Mouse (Mus musculus): ENCODE results near the gene Nrxn2. TPM values are rescaled to one million over a fixed set of nuclear protein-coding genes. Genes with fewer than 3 reads are reported as not detected.
A peak's percentile ranks its signal among the peaks of the same experiment; 100 is the strongest.

The Nrxn2 gene
- polyA plus RNA-seq, 1 experiment from 2014 or later, result 0.97 TPM

GRCm38 (mm10) chr19:6445761-6446423, 27.4 kb downstream of the Nrxn2 start:
- Histone ChIP-seq H3K9ac (no peak overlapping the region), H3K9me3 (no peaks in the 10 kb centered on the region)
- 45% methylated on average over 10 of the region's 10 CpGs for WGBS

GRCm38 (mm10) chr19:6446736-6447437, 28.4 kb downstream of the Nrxn2 start:
- peaks cover 8% of the 10 kb centered on the region for H3K4me1 ChIP-seq
- H3K27ac ChIP-seq, result no peak overlapping the region
- no peaks in the 10 kb centered on the region for H3K36me3 ChIP-seq
- H3K4me2 ChIP-seq, result no peak overlapping the region
- no peak for ATAC-seq (ENCODE audit: borderline replicate concordance, extremely low read depth, low FRiP score, low TSS enrichment)
- H3K27me3 ChIP-seq, result 0 out of 2 replicates have a peak, but pooled peaks cover 4% of the 10 kb centered on the region
- no peaks in the 10 kb centered on the region for H3K9me3 ChIP-seq
- H3K4me3 ChIP-seq, result no peak overlapping the region
- no peak overlapping the region for H3K9ac ChIP-seq
- WGBS, result 46% methylated on average over 7 of the region's 7 CpGs

More at GRCm38 (mm10) chr19:6445761-6446423, 27.4 kb downstream of the Nrxn2 start:
- Histone ChIP-seq H3K4me1 (peaks cover 3% of the 10 kb centered on the region; the same call in 1 of the 2 replicates), H3K27ac (no peak overlapping the region), H3K4me2 (no peak overlapping the region), H3K4me3 (no peak overlapping the region), H3K27me3 (0 out of 2 replicates have a peak, but pooled peaks cover 4% of the 10 kb centered on the region), H3K36me3 (no peaks in the 10 kb centered on the region)
- ATAC-seq (ENCODE audit: borderline replicate concordance, extremely low read depth, low FRiP score, low TSS enrichment), result no peak

- peaks cover 10% of the 10 kb centered on the region for H3K4me1 ChIP-seq
- H3K27me3 ChIP-seq, result 0 out of 2 replicates have a peak, but pooled peaks cover 4% of the 10 kb centered on the region
- H3K4me3 ChIP-seq, result no peak overlapping the region
- no peak overlapping the region for H3K4me2 ChIP-seq
- 21% methylated on average over 5 of the region's 5 CpGs for WGBS
- H3K27ac ChIP-seq, result no peak overlapping the region
- no peaks in the 10 kb centered on the region for H3K36me3 ChIP-seq
- H3K9me3 ChIP-seq, result no peaks in the 10 kb centered on the region
- ATAC-seq (ENCODE audit: borderline replicate concordance, extremely low read depth, low FRiP score, low TSS enrichment), result no peak
- no peak overlapping the region for H3K9ac ChIP-seq
Measured at GRCm38 (mm10) chr19:6448752-6449151, 30.2 kb downstream of the Nrxn2 start.

DNA sequence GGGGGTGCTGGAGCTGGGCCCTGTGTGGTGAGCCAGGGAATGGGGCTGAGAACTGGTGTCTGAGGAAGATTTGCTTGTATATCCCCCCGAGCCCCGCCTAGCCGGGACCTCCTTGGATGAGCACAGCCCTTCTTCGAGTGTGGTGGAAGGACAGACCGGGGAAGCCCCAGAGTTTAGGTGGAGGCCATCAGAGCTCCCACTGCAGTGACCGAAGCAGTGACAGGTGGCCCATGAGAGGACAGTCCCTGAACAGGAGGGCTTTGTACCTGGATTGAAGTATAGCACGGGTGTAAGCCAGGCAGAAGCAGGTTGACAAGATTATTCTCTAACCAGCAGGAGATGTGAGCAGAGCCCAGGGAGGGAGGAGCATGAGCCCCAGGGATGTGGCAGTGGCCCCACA, 31.3 kb downstream of the Nrxn2 start:
- H3K27ac ChIP-seq, result no peak overlapping the region
- 0 out of 2 replicates have a peak, but pooled peaks cover 4% of the 10 kb centered on the region for H3K27me3 ChIP-seq
- H3K4me2 ChIP-seq, result no peak overlapping the region
- H3K4me1 ChIP-seq, result peaks cover 10% of the 10 kb centered on the region
- H3K9ac ChIP-seq, result no peak overlapping the region
- 55% methylated on average over 7 of the region's 7 CpGs for WGBS
- no peak overlapping the region for H3K4me3 ChIP-seq
- ATAC-seq (ENCODE audit: borderline replicate concordance, extremely low read depth, low FRiP score, low TSS enrichment), result no peak
- H3K36me3 ChIP-seq, result no peaks in the 10 kb centered on the region
- H3K9me3 ChIP-seq, result no peaks in the 10 kb centered on the region

DNA sequence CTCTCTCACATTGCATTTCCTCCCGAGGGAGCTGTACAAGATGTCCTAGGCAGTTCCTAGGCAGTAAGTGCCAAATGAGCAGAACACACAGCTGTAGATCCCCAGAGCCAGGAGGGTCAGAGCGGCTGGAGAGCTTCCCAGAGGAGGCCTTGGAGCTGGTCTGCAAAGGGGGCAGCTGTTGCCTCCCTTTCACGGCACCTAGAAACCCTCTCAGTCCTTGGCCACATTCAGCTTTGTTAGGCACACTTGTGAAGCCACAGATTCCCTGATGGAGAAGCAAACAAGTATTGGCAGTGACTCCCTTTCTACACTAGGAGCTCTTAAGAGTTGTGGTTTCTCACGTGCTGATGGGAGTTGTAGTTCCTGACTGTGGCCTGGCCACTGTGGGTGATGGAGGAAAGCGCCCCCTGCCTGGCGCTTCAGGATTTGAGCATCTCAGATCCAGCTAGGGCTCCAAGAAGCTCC, 33.5 kb downstream of the Nrxn2 start:
- ATAC-seq (ENCODE audit: borderline replicate concordance, extremely low read depth, low FRiP score, low TSS enrichment), result peak; percentile 81
- peaks cover 10% of the 10 kb centered on the region for H3K4me1 ChIP-seq
- 17% methylated on average over 6 of the region's 6 CpGs for WGBS
- no peaks in the 10 kb centered on the region for H3K36me3 ChIP-seq
- H3K9me3 ChIP-seq, result no peaks in the 10 kb centered on the region
- H3K4me2 ChIP-seq, result no peak overlapping the region
- no peak overlapping the region for H3K4me3 ChIP-seq
- H3K27me3 ChIP-seq, result 0 out of 2 replicates have a peak, but pooled peaks cover 3% of the 10 kb centered on the region
- peak overlapping the region; percentile 58 for H3K27ac ChIP-seq
- H3K9ac ChIP-seq, result no peak overlapping the region

GRCm38 (mm10) chr19:6452672-6453310, 34.3 kb downstream of the Nrxn2 start:
- no peak for ATAC-seq (ENCODE audit: borderline replicate concordance, extremely low read depth, low FRiP score, low TSS enrichment)
- Histone ChIP-seq H3K9ac (no peak overlapping the region), H3K27me3 (no peaks in the 10 kb centered on the region), H3K9me3 (no peaks in the 10 kb centered on the region), H3K27ac (no peak overlapping the region), H3K4me2 (no peak overlapping the region), H3K4me3 (no peak overlapping the region), H3K4me1 (peaks cover 9% of the 10 kb centered on the region), H3K36me3 (no peaks in the 10 kb centered on the region)
- 53% methylated on average over 9 of the region's 9 CpGs for WGBS

GRCm38 (mm10) chr19:6453349-6453748, 34.8 kb downstream of the Nrxn2 start:
- no peak for ATAC-seq (ENCODE audit: borderline replicate concordance, extremely low read depth, low FRiP score, low TSS enrichment)
- H3K27me3 ChIP-seq, result no peaks in the 10 kb centered on the region
- H3K4me3 ChIP-seq, result no peak overlapping the region
- no peaks in the 10 kb centered on the region for H3K36me3 ChIP-seq
- no peaks in the 10 kb centered on the region for H3K9me3 ChIP-seq
- 74% methylated on average over 8 of the region's 8 CpGs for WGBS
- peaks cover 7% of the 10 kb centered on the region; the same call in 1 of the 2 replicates for H3K4me1 ChIP-seq
- H3K9ac ChIP-seq, result no peak overlapping the region
- H3K4me2 ChIP-seq, result no peak overlapping the region
- no peak overlapping the region for H3K27ac ChIP-seq

GRCm38 (mm10) chr19:6454041-6454720, 35.6 kb downstream of the Nrxn2 start:
- H3K27me3 ChIP-seq, result no peaks in the 10 kb centered on the region
- H3K27ac ChIP-seq, result no peak overlapping the region
- H3K36me3 ChIP-seq, result no peaks in the 10 kb centered on the region
- no peak overlapping the region for H3K4me3 ChIP-seq
- H3K4me2 ChIP-seq, result no peak overlapping the region
- no peaks in the 10 kb centered on the region for H3K9me3 ChIP-seq
- ATAC-seq (ENCODE audit: borderline replicate concordance, extremely low read depth, low FRiP score, low TSS enrichment), result no peak
- H3K9ac ChIP-seq, result no peak overlapping the region
- H3K4me1 ChIP-seq, result peaks cover 7% of the 10 kb centered on the region; the same call in 1 of the 2 replicates
- 72% methylated on average over 10 of the region's 10 CpGs for WGBS

DNA sequence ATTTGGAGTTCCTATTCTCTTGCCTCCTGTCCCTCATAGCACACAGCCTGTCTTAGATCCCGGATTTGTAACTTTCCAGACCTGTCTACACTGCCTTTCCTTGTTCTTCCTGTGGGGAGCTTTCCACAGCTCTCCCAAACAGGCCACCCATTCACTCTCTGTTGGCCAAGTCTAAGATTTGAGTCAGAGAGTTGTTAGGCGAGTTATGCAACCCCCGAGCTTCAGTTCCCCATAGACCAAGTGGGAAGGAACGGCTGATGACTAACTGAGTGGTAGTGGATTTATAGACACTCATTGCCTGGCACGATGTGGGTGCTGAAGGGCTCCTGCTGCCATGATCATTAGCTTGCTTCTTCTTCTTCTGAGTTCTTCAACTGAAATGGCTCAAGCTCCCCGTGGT, 41.0 kb downstream of the Nrxn2 start:
- WGBS, result 67% methylated on average over 6 of the region's 6 CpGs

GRCm38 (mm10) chr19:6462841-6463240, 44.3 kb downstream of the Nrxn2 start:
- H3K4me1 ChIP-seq, result 0 out of 2 replicates have a peak, but pooled peaks cover 8% of the 10 kb centered on the region
- no peak overlapping the region for H3K27ac ChIP-seq
- H3K27me3 ChIP-seq, result peaks cover 12% of the 10 kb centered on the region; the same call in 1 of the 2 replicates
- no peaks in the 10 kb centered on the region for H3K36me3 ChIP-seq
- H3K9ac ChIP-seq, result no peak overlapping the region
- no peak overlapping the region for H3K4me2 ChIP-seq
- ATAC-seq (ENCODE audit: borderline replicate concordance, extremely low read depth, low FRiP score, low TSS enrichment), result no peak
- H3K9me3 ChIP-seq, result no peaks in the 10 kb centered on the region
- 31% methylated on average over 6 of the region's 6 CpGs for WGBS
- H3K4me3 ChIP-seq, result no peak overlapping the region

More for the DNA sequence above, 41.0 kb downstream of the Nrxn2 start:
- Histone ChIP-seq H3K4me3 (no peak overlapping the region), H3K27me3 (peaks cover 12% of the 10 kb centered on the region; the same call in 1 of the 2 replicates), H3K9ac (no peak overlapping the region), H3K27ac (no peak overlapping the region), H3K4me1 (0 out of 2 replicates have a peak, but pooled peaks cover 5% of the 10 kb centered on the region), H3K9me3 (no peaks in the 10 kb centered on the region), H3K4me2 (no peak overlapping the region), H3K36me3 (no peaks in the 10 kb centered on the region)
- no peak for ATAC-seq (ENCODE audit: borderline replicate concordance, extremely low read depth, low FRiP score, low TSS enrichment)

GRCm38 (mm10) chr19:6464306-6465071, 46.0 kb downstream of the Nrxn2 start:
- WGBS, result 43% methylated on average over 10 of the region's 10 CpGs
- Histone ChIP-seq H3K4me2 (no peak overlapping the region), H3K27me3 (peaks cover 12% of the 10 kb centered on the region; the same call in 1 of the 2 replicates), H3K27ac (no peak overlapping the region), H3K36me3 (no peaks in the 10 kb centered on the region), H3K9me3 (no peaks in the 10 kb centered on the region), H3K4me3 (no peak overlapping the region), H3K9ac (no peak overlapping the region), H3K4me1 (0 out of 2 replicates have a peak, but pooled peaks cover 8% of the 10 kb centered on the region)
- no peak for ATAC-seq (ENCODE audit: borderline replicate concordance, extremely low read depth, low FRiP score, low TSS enrichment)
